Mouse (Mus musculus) ES-CJ7 (cell line): ENCODE results near the gene Denr.

ENCODE experiments used
- DNase-seq: peaks from one replicate; pipeline ENCODE4 v3.0.0; 2011; ENCODE audit warnings: low read depth, low spot score

Gene Denr

GRCm38 (mm10) chr5:123906976-123907630 is at the start of gene Denr:
Gene Denr, plus strand, starts transcription at chr5:123907175.
- DNase-seq: peak; percentile 96

- no peak for DNase-seq
These were observed 48.2 kb upstream of the Denr start for GRCm38 (mm10) chr5:123858798-123859197.

GRCm38 (mm10) chr5:123862374-123863350 is 44.3 kb upstream of the Denr start:
- no peak for DNase-seq

GRCm38 (mm10) chr5:123863934-123864333 is 43.0 kb upstream of the Denr start:
- DNase-seq: no peak

GRCm38 (mm10) chr5:123865365-123865764 is 41.6 kb upstream of the Denr start, which contains the start of gene Hcar2:
Gene Hcar2, minus strand, starts transcription at chr5:123865499.
- no peak for DNase-seq

- no peak for DNase-seq
These were observed 40.5 kb upstream of the Denr start for GRCm38 (mm10) chr5:123866457-123866856.

GRCm38 (mm10) chr5:123869615-123870014 is 37.4 kb upstream of the Denr start:
- DNase-seq: no peak

GRCm38 (mm10) chr5:123874177-123874576 is 32.8 kb upstream of the Denr start:
- DNase-seq: no peak

- no peak for DNase-seq
These were observed 28.9 kb upstream of the Denr start for GRCm38 (mm10) chr5:123878056-123878455.

GRCm38 (mm10) chr5:123879928-123880327 is 27.0 kb upstream of the Denr start, which contains the start of gene Hcar1:
Gene Hcar1, minus strand, starts transcription at chr5:123880020.
- DNase-seq: no peak

GRCm38 (mm10) chr5:123880778-123881177 is 26.2 kb upstream of the Denr start:
- peak; percentile 66 for DNase-seq

- DNase-seq: no peak
These were observed 23.1 kb upstream of the Denr start for GRCm38 (mm10) chr5:123883891-123884290.

GRCm38 (mm10) chr5:123884332-123884731 is 22.6 kb upstream of the Denr start:
- DNase-seq: no peak

- DNase-seq: no peak
These were observed 20.6 kb upstream of the Denr start for GRCm38 (mm10) chr5:123886365-123886764.

GRCm38 (mm10) chr5:123890312-123890711 is 16.7 kb upstream of the Denr start:
- DNase-seq: no peak

GRCm38 (mm10) chr5:123890987-123891386 is 16.0 kb upstream of the Denr start:
- no peak for DNase-seq

- DNase-seq: peak; percentile 51
These were observed 15.3 kb upstream of the Denr start for GRCm38 (mm10) chr5:123891669-123892068.

- DNase-seq: no peak
These were observed 13.5 kb upstream of the Denr start for GRCm38 (mm10) chr5:123893520-123893919.

GRCm38 (mm10) chr5:123896395-123896794 is 10.6 kb upstream of the Denr start:
- DNase-seq: no peak

GRCm38 (mm10) chr5:123897352-123897751 is 9.6 kb upstream of the Denr start:
- no peak for DNase-seq

- peak; percentile 45 for DNase-seq
These were observed 2.8 kb upstream of the Denr start for GRCm38 (mm10) chr5:123904059-123904672.
